Mouse (Mus musculus) liver, postnatal 0 days (tissue): ENCODE results near the gene Epha8. TPM values are rescaled to one million over a fixed set of nuclear protein-coding genes. Genes with fewer than 3 reads are reported as not detected.

ENCODE experiments used
- ATAC-seq: fragments of 200-750 bp; cut with Nextera tagmentation; 2 replicates; pipeline ENCODE4 v1.8.0; 2017; ENCODE audit warnings: mild to moderate bottlenecking, moderate library complexity
- DNase-seq: peaks from one replicate; pipeline ENCODE4 v3.0.0-alpha.2; 2016
- H3K27ac ChIP-seq: fragments of 300-500 bp; sonication (generic); 2 replicates; pipeline ENCODE4 v1.5.1; 2014; ENCODE audit warnings: antibody characterized with exemption, moderate library complexity, mild to moderate bottlenecking, low read depth
- H3K27me3 ChIP-seq: fragments of 300-500 bp; sonication (generic); 2 replicates; pipeline ENCODE4 v1.6.1; 2014; ENCODE audit warnings: low read length, control low read depth, mixed read lengths; ENCODE audit not compliant: insufficient read depth
- H3K36me3 ChIP-seq: fragments of 300-500 bp; sonication (generic); replicated peaks from 2 replicates; pipeline ENCODE4 v1.6.1; 2014; ENCODE audit warnings: mild to moderate bottlenecking, control low read depth, low read length, moderate library complexity, mixed read lengths; ENCODE audit not compliant: insufficient read depth
- H3K4me1 ChIP-seq: fragments of 300-500 bp; sonication (generic); 2 replicates; pipeline ENCODE4 v1.6.1; 2014; ENCODE audit warnings: antibody characterized with exemption, mild to moderate bottlenecking, control low read depth; ENCODE audit not compliant: insufficient read depth
- H3K4me2 ChIP-seq: fragments of 300-500 bp; sonication (generic); 2 replicates; pipeline ENCODE4 v1.6.1; 2014; ENCODE audit warnings: low read depth, mild to moderate bottlenecking, low read length, moderate library complexity, mixed read lengths
- H3K4me3 ChIP-seq: fragments of 300-500 bp; sonication (generic); 2 replicates; pipeline ENCODE4 v1.5.1; 2014; ENCODE audit warnings: low read depth, low read length
- H3K9ac ChIP-seq: fragments of 300-500 bp; sonication (generic); replicated peaks from 2 replicates; pipeline ENCODE4 v1.6.1; 2014; ENCODE audit warnings: mild to moderate bottlenecking, moderate library complexity
- H3K9me3 ChIP-seq: fragments of 300-500 bp; sonication (generic); 2 replicates; pipeline ENCODE4 v1.6.1; 2016; ENCODE audit warnings: mild to moderate bottlenecking, control low read depth, low read length, mixed read lengths
- CTCF ChIP-seq: sonication (generic); IDR thresholded peaks from 2 replicates; pipeline ENCODE4 v1.5.1; 2016; ENCODE audit warnings: antibody characterized with exemption, low read depth
- EP300 ChIP-seq: IDR thresholded peaks from 2 replicates; pipeline ENCODE4 v1.6.1; 2016; ENCODE audit warnings: antibody characterized with exemption, low read depth, mild to moderate bottlenecking
- WGBS: fragments of 180-500 bp; shearing (Covaris S2); extraction: QIAGEN DNeasy Blood & Tissue Kit; methylation state at CpG from one replicate; pipeline ENCODE4 v1.1.7; 2014; ENCODE audit not compliant: insufficient replicate concordance; 5-methylcytosine and 5-hydroxymethylcytosine counted together
- polyA plus RNA-seq: library from polyadenylated mRNA; unstranded; fragments of >200 nt; fragmentation: Nextera tagmentation; extraction: Ambion mirVana; gene quantifications from 2 replicates; pipeline ENCODE4 v1.2.1, GENCODE M21; 2015

Gene Epha8
- polyA plus RNA-seq, 1 experiment from 2014 or later: 0.11 TPM

- no peak overlapping the region for H3K27ac ChIP-seq
- peaks cover 31% of the 10 kb centered on the region; the same call in 1 of the 2 replicates for H3K27me3 ChIP-seq
- no peak overlapping the region for H3K4me2 ChIP-seq
- no peaks in the 10 kb centered on the region for H3K9me3 ChIP-seq
- no peak for ATAC-seq
- no peaks in the 10 kb centered on the region for H3K36me3 ChIP-seq
- DNase-seq: no peak
- H3K4me1 ChIP-seq: no peaks in the 10 kb centered on the region
- no peak overlapping the region for H3K4me3 ChIP-seq
- WGBS: 49% methylated on average over 16 of the region's 16 CpGs
- H3K9ac ChIP-seq: no peak overlapping the region
- TF ChIP-seq CTCF (peak; percentile 33), EP300 (no peak)
Observed at GRCm38 (mm10) chr4:136969503-136970276, 13.1 kb upstream of the Epha8 start.

GRCm38 (mm10) chr4:136969096-136969495 is 12.5 kb upstream of the Epha8 start:
- Histone ChIP-seq H3K9ac (no peak overlapping the region), H3K27me3 (peaks cover 36% of the 10 kb centered on the region), H3K36me3 (no peaks in the 10 kb centered on the region), H3K9me3 (no peaks in the 10 kb centered on the region), H3K4me2 (no peak overlapping the region), H3K4me3 (no peak overlapping the region), H3K27ac (no peak overlapping the region), H3K4me1 (no peaks in the 10 kb centered on the region)
- DNase-seq (no peak), ATAC-seq (no peak)
- TF ChIP-seq EP300 (no peak), CTCF (no peak)
- WGBS: 48% methylated on average over 8 of the region's 8 CpGs

GRCm38 (mm10) chr4:136967511-136967910 is 10.9 kb upstream of the Epha8 start:
- no peak overlapping the region for H3K9ac ChIP-seq
- WGBS: 20% methylated on average over 9 of the region's 9 CpGs
- DNase-seq (no peak), ATAC-seq (no peak)
- H3K9me3 ChIP-seq: no peaks in the 10 kb centered on the region
- H3K4me2 ChIP-seq: no peak overlapping the region
- no peak for TF ChIP-seq CTCF
- TF ChIP-seq EP300: no peak
- H3K27me3 ChIP-seq: peaks cover 40% of the 10 kb centered on the region
- H3K4me3 ChIP-seq: no peak overlapping the region
- H3K27ac ChIP-seq: no peak overlapping the region
- H3K4me1 ChIP-seq: no peaks in the 10 kb centered on the region
- no peaks in the 10 kb centered on the region for H3K36me3 ChIP-seq

- no peak overlapping the region for H3K4me2 ChIP-seq
- H3K27ac ChIP-seq: no peak overlapping the region
- no peaks in the 10 kb centered on the region for H3K9me3 ChIP-seq
- DNase-seq: no peak
- TF ChIP-seq EP300: no peak
- TF ChIP-seq CTCF: no peak
- peaks cover 40% of the 10 kb centered on the region for H3K27me3 ChIP-seq
- no peaks in the 10 kb centered on the region for H3K36me3 ChIP-seq
- no peak overlapping the region for H3K9ac ChIP-seq
- H3K4me3 ChIP-seq: no peak overlapping the region
- H3K4me1 ChIP-seq: no peaks in the 10 kb centered on the region
- whole genome bisulfite sequencing: 40% methylated on average over 16 of the region's 16 CpGs
- ATAC-seq: no peak
Observed at GRCm38 (mm10) chr4:136966493-136967390, 10.1 kb upstream of the Epha8 start.

- ATAC-seq (no peak), DNase-seq (no peak)
- H3K27me3 ChIP-seq: peaks cover 35% of the 10 kb centered on the region; the same call in 1 of the 2 replicates
- H3K9ac ChIP-seq: no peak overlapping the region
- no peak overlapping the region for H3K27ac ChIP-seq
- 39% methylated on average over 15 of the region's 15 CpGs for WGBS
- no peak overlapping the region for H3K4me3 ChIP-seq
- H3K9me3 ChIP-seq: no peaks in the 10 kb centered on the region
- TF ChIP-seq EP300: no peak
- TF ChIP-seq CTCF: no peak
- no peaks in the 10 kb centered on the region for H3K36me3 ChIP-seq
- no peaks in the 10 kb centered on the region for H3K4me1 ChIP-seq
- no peak overlapping the region for H3K4me2 ChIP-seq
Observed at GRCm38 (mm10) chr4:136964990-136965421, 8.4 kb upstream of the Epha8 start.

GRCm38 (mm10) chr4:136962447-136962846 is 5.8 kb upstream of the Epha8 start:
- peaks cover 48% of the 10 kb centered on the region for H3K27me3 ChIP-seq
- no peak overlapping the region for H3K9ac ChIP-seq
- H3K36me3 ChIP-seq: no peaks in the 10 kb centered on the region
- no peak overlapping the region for H3K4me2 ChIP-seq
- no peaks in the 10 kb centered on the region for H3K9me3 ChIP-seq
- ATAC-seq (no peak), DNase-seq (no peak)
- no peaks in the 10 kb centered on the region for H3K4me1 ChIP-seq
- H3K27ac ChIP-seq: no peak overlapping the region
- whole genome bisulfite sequencing: 67% methylated on average over 4 of the region's 4 CpGs
- no peak for TF ChIP-seq CTCF
- TF ChIP-seq EP300: no peak
- no peak overlapping the region for H3K4me3 ChIP-seq
